Mouse (Mus musculus): ENCODE data around the gene Bend5. TPM values are rescaled to one million over a fixed set of nuclear protein-coding genes. Genes with fewer than 3 reads are reported as not detected.
A peak's percentile ranks its signal among the peaks of the same experiment; 100 is the strongest.

The Bend5 gene
- polyA plus RNA-seq, 1 experiment from 2014 or later, result 42.0 TPM

- no peak overlapping the region for H3K27ac ChIP-seq (ENCODE audit: low read length)
- H3K36me3 ChIP-seq (ENCODE audit: control insufficient read depth, insufficient read depth, low read length), result no peaks in the 10 kb centered on the region; the same call in 1 of the 2 replicates
- no peaks in the 10 kb centered on the region for H3K9me3 ChIP-seq (ENCODE audit: control insufficient read depth, low read depth, low read length)
- H3K4me3 ChIP-seq (ENCODE audit: low read depth, low read length), result no peak overlapping the region
- 100% methylated on average over 1 of the region's 1 CpGs for WGBS
- ATAC-seq (ENCODE audit: insufficient number of reproducible peaks, insufficient read depth, low FRiP score, low read depth), result no peak
- H3K4me1 ChIP-seq (ENCODE audit: control insufficient read depth, insufficient read depth, low read length), result 0 out of 2 replicates have a peak, but pooled peaks cover 7% of the 10 kb centered on the region
- H3K27me3 ChIP-seq (ENCODE audit: control insufficient read depth, insufficient read depth, low read length), result no peaks in the 10 kb centered on the region
- H3K4me2 ChIP-seq (replicated peaks; ENCODE audit: low read depth, low read length), result no peak overlapping the region
- H3K9ac ChIP-seq (replicated peaks; ENCODE audit: low read depth, low read length), result no peak overlapping the region
Observed at GRCm38 (mm10) chr4:111424371-111424950, 9.7 kb downstream of the Bend5 start.

- H3K9ac ChIP-seq (replicated peaks; ENCODE audit: low read depth, low read length), result no peak overlapping the region
- no peaks in the 10 kb centered on the region for H3K9me3 ChIP-seq (ENCODE audit: control insufficient read depth, low read depth, low read length)
- 71% methylated on average over 6 of the region's 6 CpGs for WGBS
- H3K4me1 ChIP-seq (ENCODE audit: control insufficient read depth, insufficient read depth, low read length), result 0 out of 2 replicates have a peak, but pooled peaks cover 7% of the 10 kb centered on the region
- H3K27me3 ChIP-seq (ENCODE audit: control insufficient read depth, insufficient read depth, low read length), result no peaks in the 10 kb centered on the region
- ATAC-seq (ENCODE audit: insufficient number of reproducible peaks, insufficient read depth, low FRiP score, low read depth), result 0 out of 2 replicates have a peak, but pooled peaks have one; percentile 63
- no peaks in the 10 kb centered on the region; the same call in 1 of the 2 replicates for H3K36me3 ChIP-seq (ENCODE audit: control insufficient read depth, insufficient read depth, low read length)
- H3K4me2 ChIP-seq (replicated peaks; ENCODE audit: low read depth, low read length), result no peak overlapping the region
- H3K4me3 ChIP-seq (ENCODE audit: low read depth, low read length), result no peak overlapping the region
- no peak overlapping the region for H3K27ac ChIP-seq (ENCODE audit: low read length)
Observed at GRCm38 (mm10) chr4:111425170-111425569, 10.4 kb downstream of the Bend5 start.

DNA sequence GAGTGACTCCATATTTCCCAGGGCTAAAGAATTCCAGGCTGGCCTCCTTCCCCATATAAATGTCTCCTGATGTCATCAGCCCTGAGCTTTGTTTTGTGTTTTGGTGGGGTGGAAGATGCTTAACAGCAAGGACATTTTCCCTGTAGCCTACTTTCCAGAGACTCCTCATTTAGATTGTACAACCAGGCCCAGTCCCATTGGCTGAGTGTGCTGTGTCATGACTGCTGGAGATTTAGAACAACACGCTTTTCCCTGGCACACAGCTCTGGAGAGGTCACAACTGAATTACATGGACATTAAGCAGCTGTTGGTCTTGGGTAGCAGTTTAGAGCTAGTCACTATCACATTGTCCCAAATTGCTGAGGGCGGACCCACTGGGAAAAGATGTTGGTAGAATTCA is 16.4 kb downstream of the Bend5 start:
- Histone ChIP-seq H3K27ac (ENCODE audit: low read length) (no peak overlapping the region), H3K4me1 (ENCODE audit: control insufficient read depth, insufficient read depth, low read length) (0 out of 2 replicates have a peak, but pooled peaks cover 6% of the 10 kb centered on the region), H3K4me2 (replicated peaks; ENCODE audit: low read depth, low read length) (no peak overlapping the region), H3K9me3 (ENCODE audit: control insufficient read depth, low read depth, low read length) (no peaks in the 10 kb centered on the region), H3K27me3 (ENCODE audit: control insufficient read depth, insufficient read depth, low read length) (no peaks in the 10 kb centered on the region), H3K9ac (replicated peaks; ENCODE audit: low read depth, low read length) (no peak overlapping the region), H3K36me3 (ENCODE audit: control insufficient read depth, insufficient read depth, low read length) (peaks cover 21% of the 10 kb centered on the region), H3K4me3 (ENCODE audit: low read depth, low read length) (no peak overlapping the region)
- no peak for ATAC-seq (ENCODE audit: insufficient number of reproducible peaks, insufficient read depth, low FRiP score, low read depth)
- 83% methylated on average over 2 of the region's 2 CpGs for WGBS

DNA sequence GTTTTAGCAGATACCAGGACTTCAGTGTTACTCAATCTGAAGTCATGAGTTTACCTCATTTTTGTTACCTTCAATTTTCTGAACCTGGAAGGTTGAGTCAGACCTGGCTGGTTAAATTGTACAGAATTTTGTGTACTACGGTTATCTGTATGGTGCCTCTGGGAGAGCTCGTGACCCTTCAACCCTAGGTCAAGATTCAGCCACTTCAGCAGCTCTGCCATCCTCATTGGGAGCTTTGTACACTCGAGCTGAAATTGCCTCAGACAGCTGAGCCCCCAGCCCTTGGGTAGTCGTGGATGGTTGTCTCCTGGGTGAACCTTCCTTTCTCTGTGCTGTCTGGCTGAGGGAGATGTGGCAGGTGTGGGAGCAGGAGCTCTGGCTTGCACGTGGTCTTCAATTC is 17.2 kb downstream of the Bend5 start:
- ATAC-seq (ENCODE audit: insufficient number of reproducible peaks, insufficient read depth, low FRiP score, low read depth), result no peak
- WGBS, result 70% methylated on average over 5 of the region's 5 CpGs
- H3K9me3 ChIP-seq (ENCODE audit: control insufficient read depth, low read depth, low read length), result no peaks in the 10 kb centered on the region

DNA sequence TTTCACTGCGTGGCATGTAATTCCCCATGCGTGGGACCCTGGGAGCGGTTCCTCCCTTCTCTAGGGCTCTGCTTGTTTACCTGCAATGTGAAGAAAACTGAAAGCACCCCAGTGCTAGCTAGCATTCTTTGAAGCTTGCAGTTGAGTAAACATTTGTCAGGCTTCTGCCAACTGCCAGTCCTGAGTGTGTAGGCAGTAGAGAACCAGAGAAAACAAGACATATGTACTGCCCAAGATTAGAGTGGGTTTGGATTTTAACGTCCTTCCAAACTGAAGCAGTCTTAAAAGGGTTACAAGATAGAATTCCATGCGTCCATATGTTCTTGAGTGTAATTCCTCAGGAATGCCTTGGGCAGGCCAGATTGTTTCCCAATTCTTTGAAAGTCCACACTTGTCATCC is 17.6 kb downstream of the Bend5 start:
- Histone ChIP-seq H3K4me2 (replicated peaks; ENCODE audit: low read depth, low read length) (no peak overlapping the region), H3K27ac (ENCODE audit: low read length) (no peak overlapping the region), H3K27me3 (ENCODE audit: control insufficient read depth, insufficient read depth, low read length) (no peaks in the 10 kb centered on the region), H3K4me1 (ENCODE audit: control insufficient read depth, insufficient read depth, low read length) (0 out of 2 replicates have a peak, but pooled peaks cover 6% of the 10 kb centered on the region), H3K9me3 (ENCODE audit: control insufficient read depth, low read depth, low read length) (no peaks in the 10 kb centered on the region), H3K36me3 (ENCODE audit: control insufficient read depth, insufficient read depth, low read length) (peaks cover 25% of the 10 kb centered on the region), H3K9ac (replicated peaks; ENCODE audit: low read depth, low read length) (no peak overlapping the region), H3K4me3 (ENCODE audit: low read depth, low read length) (no peak overlapping the region)
- WGBS, result 69% methylated on average over 5 of the region's 5 CpGs
- no peak for ATAC-seq (ENCODE audit: insufficient number of reproducible peaks, insufficient read depth, low FRiP score, low read depth)

More for the DNA sequence above, 17.2 kb downstream of the Bend5 start:
- Histone ChIP-seq H3K27me3 (ENCODE audit: control insufficient read depth, insufficient read depth, low read length) (no peaks in the 10 kb centered on the region), H3K36me3 (ENCODE audit: control insufficient read depth, insufficient read depth, low read length) (peaks cover 24% of the 10 kb centered on the region), H3K9ac (replicated peaks; ENCODE audit: low read depth, low read length) (no peak overlapping the region), H3K27ac (ENCODE audit: low read length) (no peak overlapping the region), H3K4me2 (replicated peaks; ENCODE audit: low read depth, low read length) (no peak overlapping the region), H3K4me3 (ENCODE audit: low read depth, low read length) (no peak overlapping the region), H3K4me1 (ENCODE audit: control insufficient read depth, insufficient read depth, low read length) (0 out of 2 replicates have a peak, but pooled peaks cover 6% of the 10 kb centered on the region)

DNA sequence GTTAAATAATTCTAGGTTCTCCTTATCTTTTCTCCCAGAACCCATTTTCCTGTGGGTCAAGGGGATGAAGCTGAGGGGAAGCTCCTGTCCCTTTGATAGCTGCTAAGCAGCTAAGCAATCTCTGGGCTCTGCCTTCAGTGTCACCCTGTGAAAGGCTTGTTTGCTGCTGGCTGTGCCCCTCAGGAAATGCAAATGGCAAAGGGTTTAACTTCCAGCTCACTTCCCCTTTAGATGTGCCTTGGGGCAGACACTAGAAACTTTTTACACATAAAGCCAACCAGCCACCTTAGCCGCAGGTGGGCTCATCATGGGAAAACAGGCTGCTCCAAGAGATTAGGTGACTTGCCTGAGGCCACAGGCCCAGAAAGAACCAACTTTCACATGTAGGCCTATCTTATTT is 26.9 kb downstream of the Bend5 start:
- ATAC-seq (ENCODE audit: insufficient number of reproducible peaks, insufficient read depth, low FRiP score, low read depth), result no peak
- peaks cover 3% of the 10 kb centered on the region; the same call in 1 of the 2 replicates for H3K36me3 ChIP-seq (ENCODE audit: control insufficient read depth, insufficient read depth, low read length)
- H3K4me2 ChIP-seq (replicated peaks; ENCODE audit: low read depth, low read length), result no peak overlapping the region
- 97% methylated on average over 1 of the region's 1 CpGs for WGBS
- no peaks in the 10 kb centered on the region for H3K27me3 ChIP-seq (ENCODE audit: control insufficient read depth, insufficient read depth, low read length)
- no peak overlapping the region for H3K4me3 ChIP-seq (ENCODE audit: low read depth, low read length)
- H3K27ac ChIP-seq (ENCODE audit: low read length), result no peak overlapping the region
- H3K4me1 ChIP-seq (ENCODE audit: control insufficient read depth, insufficient read depth, low read length), result no peaks in the 10 kb centered on the region
- H3K9me3 ChIP-seq (ENCODE audit: control insufficient read depth, low read depth, low read length), result no peaks in the 10 kb centered on the region
- H3K9ac ChIP-seq (replicated peaks; ENCODE audit: low read depth, low read length), result no peak overlapping the region

GRCm38 (mm10) chr4:111442435-111443238 is 27.8 kb downstream of the Bend5 start:
- no peaks in the 10 kb centered on the region for H3K4me1 ChIP-seq (ENCODE audit: control insufficient read depth, insufficient read depth, low read length)
- no peaks in the 10 kb centered on the region for H3K36me3 ChIP-seq (ENCODE audit: control insufficient read depth, insufficient read depth, low read length)
- H3K4me2 ChIP-seq (replicated peaks; ENCODE audit: low read depth, low read length), result no peak overlapping the region
- H3K27ac ChIP-seq (ENCODE audit: low read length), result no peak overlapping the region
- no peaks in the 10 kb centered on the region for H3K9me3 ChIP-seq (ENCODE audit: control insufficient read depth, low read depth, low read length)
- no peaks in the 10 kb centered on the region for H3K27me3 ChIP-seq (ENCODE audit: control insufficient read depth, insufficient read depth, low read length)
- H3K4me3 ChIP-seq (ENCODE audit: low read depth, low read length), result no peak overlapping the region
- no peak overlapping the region for H3K9ac ChIP-seq (replicated peaks; ENCODE audit: low read depth, low read length)
- WGBS, result 76% methylated on average over 1 of the region's 1 CpGs
- no peak for ATAC-seq (ENCODE audit: insufficient number of reproducible peaks, insufficient read depth, low FRiP score, low read depth)

DNA sequence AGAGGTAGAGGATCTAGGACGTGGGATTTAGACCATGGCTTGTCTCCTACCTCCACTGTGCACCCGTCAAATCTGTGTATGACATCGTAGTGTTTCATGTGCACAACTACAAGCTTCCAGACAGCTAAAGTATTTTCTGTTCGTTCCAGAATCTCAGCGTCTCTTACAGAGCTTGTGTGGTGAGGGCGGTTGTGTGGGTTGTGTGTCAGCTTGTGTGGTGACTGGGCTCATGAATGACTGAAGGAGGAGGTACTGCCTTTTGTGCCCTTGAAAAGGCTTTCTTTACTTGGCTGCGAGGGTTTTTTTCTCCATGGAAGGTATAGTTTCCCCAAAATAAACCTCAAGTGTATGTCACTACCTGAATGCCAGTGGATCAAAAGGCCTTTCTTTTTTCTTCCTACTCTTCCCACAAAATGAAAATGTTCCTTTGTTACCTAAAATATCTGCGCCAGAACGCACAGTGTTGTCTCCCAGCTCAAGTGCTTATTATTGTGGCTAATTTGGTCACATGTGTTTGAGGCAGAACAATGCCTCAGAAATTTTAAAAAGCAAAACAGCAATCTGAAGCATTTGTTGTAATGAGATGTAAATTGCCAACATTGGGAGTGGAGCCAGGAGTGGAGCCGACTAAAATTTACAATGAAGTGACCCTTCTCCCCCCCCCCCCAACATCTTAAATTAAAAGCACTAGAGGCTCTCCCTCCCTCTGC is 29.3 kb downstream of the Bend5 start:
- H3K36me3 ChIP-seq (ENCODE audit: control insufficient read depth, insufficient read depth, low read length), result peaks cover 4% of the 10 kb centered on the region; the same call in 1 of the 2 replicates
- no peaks in the 10 kb centered on the region for H3K9me3 ChIP-seq (ENCODE audit: control insufficient read depth, low read depth, low read length)
- no peak for ATAC-seq (ENCODE audit: insufficient number of reproducible peaks, insufficient read depth, low FRiP score, low read depth)
- H3K4me2 ChIP-seq (replicated peaks; ENCODE audit: low read depth, low read length), result no peak overlapping the region
- no peak overlapping the region for H3K27ac ChIP-seq (ENCODE audit: low read length)
- no peak overlapping the region for H3K4me3 ChIP-seq (ENCODE audit: low read depth, low read length)
- H3K27me3 ChIP-seq (ENCODE audit: control insufficient read depth, insufficient read depth, low read length), result no peaks in the 10 kb centered on the region
- H3K4me1 ChIP-seq (ENCODE audit: control insufficient read depth, insufficient read depth, low read length), result no peaks in the 10 kb centered on the region
- 83% methylated on average over 10 of the region's 10 CpGs for WGBS
- H3K9ac ChIP-seq (replicated peaks; ENCODE audit: low read depth, low read length), result no peak overlapping the region

Data from stomach, embryonic 14.5 days (tissue).